Mouse (Mus musculus) stomach, embryonic 16.5 days (tissue): ENCODE measurements at regions not wholly inside any gene's neighbourhood (a gene's known extent, or its start where the extent isn't known, plus 50 kb on each side); places are given as distances from the start of the nearest gene placed in this dataset.

Experiments used
- ATAC-seq: fragments of 200-750 bp; cut with Nextera tagmentation; 2 replicates; pipeline ENCODE4 v1.8.0; 2017; ENCODE audit warnings: moderate number of reproducible peaks, moderate TSS enrichment; ENCODE audit not compliant: insufficient read depth, low FRiP score
- H3K27ac ChIP-seq: fragments of 300-500 bp; sonication (generic); 2 replicates; pipeline ENCODE4 v1.5.1; 2014; ENCODE audit warnings: low read length
- H3K27me3 ChIP-seq: fragments of 300-500 bp; sonication (generic); 2 replicates; pipeline ENCODE4 v1.6.1; 2014; ENCODE audit warnings: low read length, control low read depth, mixed read lengths; ENCODE audit not compliant: control insufficient read depth, insufficient read depth
- H3K36me3 ChIP-seq: fragments of 300-500 bp; sonication (generic); 2 replicates; pipeline ENCODE4 v1.6.1; 2014; ENCODE audit warnings: low read length; ENCODE audit not compliant: control insufficient read depth, insufficient read depth
- H3K4me1 ChIP-seq: fragments of 300-500 bp; sonication (generic); 2 replicates; pipeline ENCODE4 v1.6.1; 2014; ENCODE audit warnings: low read length, control low read depth, mixed read lengths; ENCODE audit not compliant: control insufficient read depth, insufficient read depth
- H3K4me2 ChIP-seq: fragments of 300-500 bp; sonication (generic); 2 replicates; pipeline ENCODE4 v1.6.1; 2014; ENCODE audit warnings: low read depth, low read length, mixed read lengths
- H3K4me3 ChIP-seq: fragments of 300-500 bp; sonication (generic); replicated peaks from 2 replicates; pipeline ENCODE4 v1.5.1; 2014; ENCODE audit warnings: mild to moderate bottlenecking, low read length
- H3K9ac ChIP-seq: fragments of 300-500 bp; sonication (generic); 2 replicates; pipeline ENCODE4 v1.6.1; 2014; ENCODE audit warnings: low read length
- H3K9me3 ChIP-seq: fragments of 300-500 bp; sonication (generic); replicated peaks from 2 replicates; pipeline ENCODE4 v1.6.1; 2016; ENCODE audit warnings: low read length, control low read depth; ENCODE audit not compliant: control insufficient read depth
- WGBS: fragments of 180-500 bp; shearing (Covaris S2); extraction: QIAGEN DNeasy Blood & Tissue Kit; methylation state at CpG from one replicate; pipeline ENCODE4 v1.1.7; 2014; 5-methylcytosine and 5-hydroxymethylcytosine counted together

DNA sequence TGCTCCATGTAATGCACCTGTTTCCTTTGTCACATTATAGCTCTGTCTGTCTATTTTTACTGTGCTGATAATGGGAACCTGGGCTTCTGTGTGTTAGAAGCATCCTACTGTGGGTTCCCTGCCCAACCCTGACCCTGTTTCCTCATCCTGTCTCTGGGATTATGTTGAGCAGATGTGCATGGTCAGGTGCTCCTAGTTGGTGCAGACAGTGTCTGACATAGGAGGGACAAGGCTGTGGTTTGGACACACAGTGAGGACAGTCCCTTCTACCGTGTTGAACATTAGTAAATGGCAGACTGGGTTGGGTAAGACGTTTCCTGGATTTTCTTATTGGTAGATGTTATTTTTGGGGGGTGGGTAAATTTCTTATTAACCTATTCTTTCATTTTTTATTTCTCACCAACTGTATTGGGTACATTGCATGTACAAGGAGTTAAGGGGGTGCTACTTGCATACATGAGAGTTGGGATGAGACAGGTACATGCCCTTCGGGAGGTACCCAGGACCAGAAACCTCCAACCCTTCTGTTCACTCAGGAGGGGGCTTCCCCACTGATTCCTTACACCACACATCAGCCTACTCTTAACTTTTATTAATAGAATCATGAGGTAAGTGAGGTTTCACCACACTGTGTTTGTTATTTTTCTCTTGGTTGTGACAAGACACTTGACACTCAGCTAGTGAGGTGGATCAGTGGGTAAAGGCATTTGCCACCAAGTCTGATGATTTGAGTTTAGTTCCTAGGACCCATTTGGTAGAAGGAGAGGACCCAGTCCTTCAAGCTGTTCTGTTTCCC lies 97.1 kb downstream of the Tpra1 start:
- Histone ChIP-seq H3K4me2 (no peak overlapping the region), H3K27ac (no peak overlapping the region), H3K36me3 (no peaks in the 10 kb centered on the region), H3K9me3 (no peaks in the 10 kb centered on the region), H3K4me1 (peaks cover 3% of the 10 kb centered on the region; the same call in 1 of the 2 replicates), H3K9ac (no peak overlapping the region), H3K27me3 (no peaks in the 10 kb centered on the region), H3K4me3 (no peak overlapping the region)
- WGBS = 88% methylated on average over 3 of the region's 3 CpGs
- no peak for ATAC-seq

DNA sequence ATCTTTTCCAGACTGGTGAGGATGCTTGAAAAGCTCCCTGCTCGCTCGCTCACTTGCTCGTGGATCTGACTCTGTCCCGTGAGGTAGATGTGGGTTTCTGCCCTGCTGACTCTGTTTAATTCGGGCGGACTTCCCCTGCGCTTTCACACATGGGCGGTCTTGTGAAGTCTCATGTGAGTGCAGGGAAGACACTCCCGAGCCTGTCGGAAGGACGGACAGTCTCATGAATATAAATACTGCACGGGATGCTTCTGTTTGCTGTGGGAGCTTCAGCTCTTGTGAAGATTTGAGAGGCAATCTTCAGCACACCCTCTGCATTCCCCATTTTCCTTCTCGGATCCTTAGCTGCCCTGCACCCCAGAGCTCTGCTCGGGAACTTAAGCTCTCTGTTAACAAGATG lies 98.3 kb downstream of the Tpra1 start:
- peak overlapping the region; percentile 36; the same call in 1 of the 2 replicates for H3K9ac ChIP-seq
- no peak overlapping the region for H3K27ac ChIP-seq
- peak overlapping the region; percentile 11; the same call in 1 of the 2 replicates for H3K4me2 ChIP-seq
- peaks cover 3% of the 10 kb centered on the region; the same call in 1 of the 2 replicates for H3K4me1 ChIP-seq
- no peaks in the 10 kb centered on the region for H3K36me3 ChIP-seq
- H3K4me3 ChIP-seq = no peak overlapping the region
- no peaks in the 10 kb centered on the region for H3K9me3 ChIP-seq
- ATAC-seq = no peak
- WGBS = 21% methylated on average over 14 of the region's 14 CpGs
- H3K27me3 ChIP-seq = no peaks in the 10 kb centered on the region

DNA sequence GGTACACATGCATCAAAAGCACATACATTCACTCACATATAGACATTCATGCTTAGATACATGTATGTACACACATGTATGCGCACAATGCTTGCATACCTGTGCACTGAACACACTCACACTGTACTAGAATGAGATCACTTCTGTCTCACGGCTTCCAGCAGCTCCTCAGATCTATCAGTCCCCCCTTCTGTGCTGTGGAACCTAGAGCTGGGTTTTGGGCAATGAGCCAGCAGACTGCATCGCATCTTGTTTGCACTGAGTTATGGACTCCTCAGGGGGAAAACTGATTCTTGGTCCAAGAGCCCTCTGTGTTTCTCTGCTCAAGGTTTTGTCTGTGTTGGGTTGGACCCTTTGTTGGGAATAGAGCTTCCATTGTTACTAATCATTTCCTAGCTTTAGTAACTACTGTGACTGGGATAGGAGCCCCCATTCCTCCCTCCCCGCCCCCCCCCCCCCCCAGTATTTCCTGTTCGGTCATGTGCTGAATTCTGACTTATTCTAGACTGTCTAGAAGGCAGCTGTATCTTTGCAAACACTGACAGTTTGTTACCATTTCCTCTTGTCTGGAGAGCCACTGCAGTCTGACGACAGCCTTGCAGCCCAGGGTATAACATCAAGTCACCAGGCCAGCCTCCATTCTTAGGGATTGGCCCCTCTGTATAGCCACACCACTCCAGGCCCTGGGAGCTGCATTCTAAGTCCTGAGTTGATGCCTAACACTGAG lies 101.3 kb downstream of the Tpra1 start:
- WGBS = 38% methylated on average over 5 of the region's 6 CpGs
- Histone ChIP-seq H3K27me3 (no peaks in the 10 kb centered on the region), H3K4me3 (no peak overlapping the region), H3K36me3 (no peaks in the 10 kb centered on the region), H3K9me3 (no peaks in the 10 kb centered on the region), H3K27ac (peak overlapping the region; percentile 44; the same call in 1 of the 2 replicates), H3K4me2 (no peak overlapping the region), H3K9ac (no peak overlapping the region; the same call in 1 of the 2 replicates), H3K4me1 (peaks cover 11% of the 10 kb centered on the region)
- ATAC-seq = peak; percentile 70

DNA sequence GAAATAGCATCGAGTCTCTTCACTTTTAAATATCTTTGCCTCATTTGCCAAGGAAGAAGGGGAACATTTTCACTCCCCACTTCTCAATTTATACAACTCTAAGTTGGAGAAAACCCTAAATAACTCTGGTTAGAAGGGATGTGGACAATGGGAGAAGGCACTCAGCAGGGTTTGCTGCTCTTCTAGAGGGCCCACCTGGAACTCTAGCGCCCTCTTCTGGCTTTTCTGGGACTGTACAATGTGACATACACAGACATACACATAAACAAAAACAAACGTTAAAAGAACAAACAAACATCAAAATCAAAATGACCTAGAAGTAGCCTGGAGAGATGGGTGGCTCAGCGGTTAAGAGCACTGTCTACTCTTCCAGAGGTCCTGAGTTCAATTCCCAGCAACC lies 103.0 kb downstream of the Tpra1 start:
- WGBS = 49% methylated on average over 4 of the region's 4 CpGs
- peaks cover 21% of the 10 kb centered on the region for H3K4me1 ChIP-seq
- no peak overlapping the region for H3K27ac ChIP-seq
- no peaks in the 10 kb centered on the region for H3K9me3 ChIP-seq
- no peak overlapping the region for H3K9ac ChIP-seq
- no peaks in the 10 kb centered on the region for H3K27me3 ChIP-seq
- no peak overlapping the region for H3K4me2 ChIP-seq
- H3K36me3 ChIP-seq = no peaks in the 10 kb centered on the region
- no peak overlapping the region for H3K4me3 ChIP-seq
- ATAC-seq = no peak

DNA sequence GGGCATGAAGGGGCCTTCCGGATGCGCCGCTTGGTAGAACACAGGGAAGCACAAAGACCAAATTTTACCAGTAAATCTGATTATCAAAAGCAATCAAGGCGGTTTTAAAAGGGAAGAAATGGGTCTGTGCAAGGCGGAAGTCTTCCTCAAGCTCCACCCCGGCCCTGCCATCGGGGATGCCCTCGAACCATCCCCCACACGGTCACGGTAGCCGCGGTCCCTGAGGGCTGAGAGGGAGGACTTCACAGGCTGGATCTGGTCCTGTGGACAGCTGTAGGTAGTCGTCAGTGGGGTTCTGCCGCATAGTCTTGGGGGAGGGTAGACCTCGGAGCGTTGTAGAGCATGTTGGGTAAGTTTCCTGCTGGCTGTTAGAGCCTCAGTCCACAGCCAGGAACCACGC lies 104.9 kb downstream of the Tpra1 start:
- H3K9ac ChIP-seq = no peak overlapping the region
- H3K4me2 ChIP-seq = peak overlapping the region; percentile 11; the same call in 1 of the 2 replicates
- H3K4me3 ChIP-seq = no peak overlapping the region
- 44% methylated on average over 17 of the region's 17 CpGs for WGBS
- no peaks in the 10 kb centered on the region for H3K9me3 ChIP-seq
- no peak for ATAC-seq
- H3K36me3 ChIP-seq = no peaks in the 10 kb centered on the region
- H3K4me1 ChIP-seq = peaks cover 21% of the 10 kb centered on the region
- H3K27me3 ChIP-seq = no peaks in the 10 kb centered on the region
- H3K27ac ChIP-seq = no peak overlapping the region

DNA sequence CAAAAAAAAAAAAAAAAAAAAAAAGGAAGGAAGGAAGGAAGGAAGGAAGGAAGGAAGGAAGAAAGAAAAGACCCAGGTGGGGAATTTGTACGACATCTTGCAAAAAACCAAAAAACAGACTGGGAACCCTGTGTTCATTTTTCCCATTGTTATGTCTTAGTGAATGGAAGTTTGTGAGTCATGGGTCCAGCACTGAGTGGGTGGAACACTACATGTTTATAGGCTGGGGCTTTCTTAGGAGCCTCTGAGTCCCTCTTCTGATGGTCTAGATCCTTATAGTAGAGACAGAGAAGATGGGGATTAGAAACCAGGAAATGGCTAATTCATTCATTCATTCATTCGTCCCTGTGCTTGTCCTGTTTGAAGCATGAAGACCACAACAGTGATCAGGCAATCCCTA lies 105.5 kb downstream of the Tpra1 start:
- Histone ChIP-seq H3K9ac (no peak overlapping the region), H3K4me3 (no peak overlapping the region), H3K36me3 (no peaks in the 10 kb centered on the region), H3K4me1 (peaks cover 21% of the 10 kb centered on the region), H3K27ac (no peak overlapping the region), H3K9me3 (no peaks in the 10 kb centered on the region), H3K4me2 (no peak overlapping the region), H3K27me3 (no peaks in the 10 kb centered on the region)
- ATAC-seq = no peak
- WGBS = 79% methylated on average over 2 of the region's 2 CpGs

DNA sequence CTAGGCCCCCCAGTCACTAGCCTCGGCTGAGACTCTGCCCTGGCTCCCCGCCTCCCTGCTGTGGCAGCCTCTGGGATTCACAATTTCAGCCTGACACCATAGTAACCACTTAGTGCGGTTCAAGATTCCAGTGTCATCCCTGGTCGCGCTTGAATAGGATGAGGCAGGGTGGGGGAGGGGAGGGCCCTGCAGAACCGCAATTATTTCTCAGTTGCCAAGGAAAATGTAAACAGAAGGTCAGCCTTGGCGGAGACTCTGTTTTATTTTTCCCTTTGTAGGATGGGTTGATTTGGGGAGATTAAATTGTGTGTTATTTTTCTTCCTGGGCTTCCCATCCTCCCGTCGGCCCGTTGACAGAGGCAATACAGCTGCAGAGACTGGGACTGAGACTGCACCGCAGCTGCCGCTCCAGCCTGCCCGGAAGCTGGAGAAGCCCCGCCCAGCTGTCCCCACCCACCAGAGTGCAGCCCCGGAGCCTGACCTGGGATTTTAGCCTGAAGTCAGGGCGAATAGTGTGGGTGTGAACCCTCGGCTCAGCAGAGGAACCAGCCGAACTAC lies 106.6 kb downstream of the Tpra1 start:
- Histone ChIP-seq H3K27me3 (no peaks in the 10 kb centered on the region), H3K27ac (peak overlapping the region; percentile 64; the same call in 1 of the 2 replicates), H3K4me1 (peaks cover 18% of the 10 kb centered on the region), H3K9ac (peak overlapping the region; percentile 49), H3K36me3 (no peaks in the 10 kb centered on the region), H3K9me3 (no peaks in the 10 kb centered on the region), H3K4me3 (peak overlapping the region; percentile 31), H3K4me2 (peak overlapping the region; percentile 53)
- 2% methylated on average over 18 of the region's 18 CpGs for WGBS
- ATAC-seq = peak; percentile 85

DNA sequence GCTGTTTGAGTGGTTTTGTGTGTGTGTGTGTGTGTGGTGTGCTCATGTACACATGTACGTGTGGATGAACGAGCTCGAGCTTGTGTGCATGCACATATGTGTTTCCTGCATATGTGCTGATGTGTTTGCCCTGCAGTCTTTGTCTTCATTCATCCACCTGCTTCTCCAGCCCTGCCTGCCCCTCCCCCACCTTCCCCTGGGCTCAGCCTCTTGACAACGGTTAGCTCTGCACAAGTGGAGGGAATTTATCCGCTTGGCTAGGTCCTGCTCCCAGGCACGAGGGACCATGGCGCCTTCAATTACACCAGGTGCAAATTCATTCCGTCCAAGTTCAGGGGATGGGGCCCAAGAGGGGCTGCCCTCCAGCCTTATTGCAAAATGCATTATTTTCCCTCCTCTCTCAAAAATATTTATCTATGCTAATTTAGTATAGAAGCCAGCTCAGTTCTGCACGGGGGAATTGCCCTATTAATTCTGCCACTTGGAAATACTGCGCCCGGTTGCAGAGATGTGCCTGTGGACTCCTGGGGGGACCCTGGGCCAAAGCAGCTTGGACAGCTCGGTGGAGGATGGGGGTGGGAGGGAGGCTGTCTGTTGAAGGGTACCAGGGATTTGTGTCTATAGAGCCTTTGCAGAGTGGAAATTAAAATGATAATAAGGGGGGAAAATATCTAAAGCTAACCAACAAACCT lies 111.1 kb downstream of the Tpra1 start:
- Histone ChIP-seq H3K4me2 (no peak overlapping the region), H3K9me3 (no peaks in the 10 kb centered on the region), H3K4me1 (peaks cover 12% of the 10 kb centered on the region; the same call in 1 of the 2 replicates), H3K36me3 (no peaks in the 10 kb centered on the region), H3K27ac (no peak overlapping the region), H3K27me3 (no peaks in the 10 kb centered on the region), H3K9ac (no peak overlapping the region), H3K4me3 (no peak overlapping the region)
- ATAC-seq = no peak
- 44% methylated on average over 12 of the region's 12 CpGs for WGBS
